Mouse (Mus musculus): ENCODE data around the gene Gm20388. TPM values are rescaled to one million over a fixed set of nuclear protein-coding genes. Genes with fewer than 3 reads are reported as not detected.

The Gm20388 gene
- polyA plus RNA-seq, 1 experiment from 2014 or later: not detected

GRCm38 (mm10) chr8:122423217-122423616 lies 2512.6 kb downstream of the Gm20388 start:
- Histone ChIP-seq H3K4me1 (ENCODE audit: control insufficient read depth, insufficient read depth, low read length) (no peaks in the 10 kb centered on the region), H3K9ac (ENCODE audit: low read length) (no peak overlapping the region), H3K9me3 (ENCODE audit: control insufficient read depth, low read length) (no peaks in the 10 kb centered on the region), H3K36me3 (ENCODE audit: control insufficient read depth, insufficient read depth, low read length) (peaks cover 1% of the 10 kb centered on the region; the same call in 1 of the 2 replicates), H3K27ac (replicated peaks; ENCODE audit: low read depth, low read length) (no peak overlapping the region), H3K27me3 (ENCODE audit: control insufficient read depth, insufficient read depth, low read length) (no peaks in the 10 kb centered on the region), H3K4me3 (ENCODE audit: low read depth, low read length) (no peak overlapping the region), H3K4me2 (ENCODE audit: low read depth, severe bottlenecking) (no peak overlapping the region)
- WGBS: 90% methylated on average over 24 of the region's 24 CpGs
- ATAC-seq (ENCODE audit: insufficient number of reproducible peaks, low FRiP score, low TSS enrichment, low read depth) (no peak), DNase-seq (ENCODE audit: low spot score) (no peak)

- Histone ChIP-seq H3K36me3 (ENCODE audit: control insufficient read depth, insufficient read depth, low read length) (no peaks in the 10 kb centered on the region), H3K4me1 (ENCODE audit: control insufficient read depth, insufficient read depth, low read length) (no peaks in the 10 kb centered on the region), H3K4me2 (ENCODE audit: low read depth, severe bottlenecking) (no peak overlapping the region), H3K27me3 (ENCODE audit: control insufficient read depth, insufficient read depth, low read length) (no peaks in the 10 kb centered on the region), H3K9me3 (ENCODE audit: control insufficient read depth, low read length) (no peaks in the 10 kb centered on the region), H3K9ac (ENCODE audit: low read length) (no peak overlapping the region), H3K27ac (replicated peaks; ENCODE audit: low read depth, low read length) (no peak overlapping the region), H3K4me3 (ENCODE audit: low read depth, low read length) (no peak overlapping the region)
- WGBS: 56% methylated on average over 5 of the region's 5 CpGs
- ATAC-seq (ENCODE audit: insufficient number of reproducible peaks, low FRiP score, low TSS enrichment, low read depth) (no peak), DNase-seq (ENCODE audit: low spot score) (no peak)
Observed at GRCm38 (mm10) chr8:122423659-122424058, 2513.0 kb downstream of the Gm20388 start.

- no peak overlapping the region for H3K9ac ChIP-seq (ENCODE audit: low read length)
- H3K4me1 ChIP-seq (ENCODE audit: control insufficient read depth, insufficient read depth, low read length): no peaks in the 10 kb centered on the region
- no peak overlapping the region for H3K4me3 ChIP-seq (ENCODE audit: low read depth, low read length)
- H3K4me2 ChIP-seq (ENCODE audit: low read depth, severe bottlenecking): no peak overlapping the region
- no peak overlapping the region for H3K27ac ChIP-seq (replicated peaks; ENCODE audit: low read depth, low read length)
- 80% methylated on average over 9 of the region's 9 CpGs for WGBS
- DNase-seq (ENCODE audit: low spot score) (no peak), ATAC-seq (ENCODE audit: insufficient number of reproducible peaks, low FRiP score, low TSS enrichment, low read depth) (no peak)
- H3K27me3 ChIP-seq (ENCODE audit: control insufficient read depth, insufficient read depth, low read length): no peaks in the 10 kb centered on the region
- no peaks in the 10 kb centered on the region for H3K9me3 ChIP-seq (ENCODE audit: control insufficient read depth, low read length)
- H3K36me3 ChIP-seq (ENCODE audit: control insufficient read depth, insufficient read depth, low read length): no peaks in the 10 kb centered on the region
Observed at GRCm38 (mm10) chr8:122426145-122426544, 2515.5 kb downstream of the Gm20388 start.

GRCm38 (mm10) chr8:122427607-122428006 lies 2517.0 kb downstream of the Gm20388 start:
- H3K27ac ChIP-seq (replicated peaks; ENCODE audit: low read depth, low read length): no peak overlapping the region
- H3K9me3 ChIP-seq (ENCODE audit: control insufficient read depth, low read length): no peaks in the 10 kb centered on the region
- no peaks in the 10 kb centered on the region for H3K36me3 ChIP-seq (ENCODE audit: control insufficient read depth, insufficient read depth, low read length)
- WGBS: 92% methylated on average over 7 of the region's 7 CpGs
- no peak overlapping the region for H3K4me3 ChIP-seq (ENCODE audit: low read depth, low read length)
- H3K4me1 ChIP-seq (ENCODE audit: control insufficient read depth, insufficient read depth, low read length): peaks cover 7% of the 10 kb centered on the region
- no peaks in the 10 kb centered on the region for H3K27me3 ChIP-seq (ENCODE audit: control insufficient read depth, insufficient read depth, low read length)
- no peak for ATAC-seq (ENCODE audit: insufficient number of reproducible peaks, low FRiP score, low TSS enrichment, low read depth)
- H3K9ac ChIP-seq (ENCODE audit: low read length): no peak overlapping the region
- H3K4me2 ChIP-seq (ENCODE audit: low read depth, severe bottlenecking): no peak overlapping the region
- DNase-seq (ENCODE audit: low spot score): no peak

- DNase-seq (ENCODE audit: low spot score) (no peak), ATAC-seq (ENCODE audit: insufficient number of reproducible peaks, low FRiP score, low TSS enrichment, low read depth) (no peak)
- Histone ChIP-seq H3K4me1 (ENCODE audit: control insufficient read depth, insufficient read depth, low read length) (peaks cover 7% of the 10 kb centered on the region), H3K36me3 (ENCODE audit: control insufficient read depth, insufficient read depth, low read length) (no peaks in the 10 kb centered on the region), H3K4me2 (ENCODE audit: low read depth, severe bottlenecking) (no peak overlapping the region), H3K27ac (replicated peaks; ENCODE audit: low read depth, low read length) (no peak overlapping the region), H3K27me3 (ENCODE audit: control insufficient read depth, insufficient read depth, low read length) (no peaks in the 10 kb centered on the region), H3K9me3 (ENCODE audit: control insufficient read depth, low read length) (no peaks in the 10 kb centered on the region), H3K4me3 (ENCODE audit: low read depth, low read length) (no peak overlapping the region), H3K9ac (ENCODE audit: low read length) (no peak overlapping the region)
- 89% methylated on average over 9 of the region's 9 CpGs for WGBS
Observed at GRCm38 (mm10) chr8:122428163-122428562, 2517.5 kb downstream of the Gm20388 start.

- Histone ChIP-seq H3K36me3 (ENCODE audit: control insufficient read depth, insufficient read depth, low read length) (0 out of 2 replicates have a peak, but pooled peaks cover 2% of the 10 kb centered on the region), H3K27me3 (ENCODE audit: control insufficient read depth, insufficient read depth, low read length) (no peaks in the 10 kb centered on the region), H3K4me3 (ENCODE audit: low read depth, low read length) (no peak overlapping the region), H3K9ac (ENCODE audit: low read length) (no peak overlapping the region), H3K27ac (replicated peaks; ENCODE audit: low read depth, low read length) (no peak overlapping the region), H3K4me1 (ENCODE audit: control insufficient read depth, insufficient read depth, low read length) (peaks cover 7% of the 10 kb centered on the region), H3K9me3 (ENCODE audit: control insufficient read depth, low read length) (no peaks in the 10 kb centered on the region), H3K4me2 (ENCODE audit: low read depth, severe bottlenecking) (no peak overlapping the region)
- 84% methylated on average over 10 of the region's 10 CpGs for WGBS
- DNase-seq (ENCODE audit: low spot score) (no peak), ATAC-seq (ENCODE audit: insufficient number of reproducible peaks, low FRiP score, low TSS enrichment, low read depth) (no peak)
Observed at GRCm38 (mm10) chr8:122430058-122430636, 2519.5 kb downstream of the Gm20388 start.

GRCm38 (mm10) chr8:122430646-122431045 lies 2520.0 kb downstream of the Gm20388 start:
- peaks cover 7% of the 10 kb centered on the region for H3K4me1 ChIP-seq (ENCODE audit: control insufficient read depth, insufficient read depth, low read length)
- WGBS: 92% methylated on average over 3 of the region's 3 CpGs
- H3K9me3 ChIP-seq (ENCODE audit: control insufficient read depth, low read length): no peaks in the 10 kb centered on the region
- H3K9ac ChIP-seq (ENCODE audit: low read length): no peak overlapping the region
- no peak for DNase-seq (ENCODE audit: low spot score)
- 0 out of 2 replicates have a peak, but pooled peaks cover 4% of the 10 kb centered on the region for H3K36me3 ChIP-seq (ENCODE audit: control insufficient read depth, insufficient read depth, low read length)
- no peak overlapping the region for H3K4me2 ChIP-seq (ENCODE audit: low read depth, severe bottlenecking)
- H3K27me3 ChIP-seq (ENCODE audit: control insufficient read depth, insufficient read depth, low read length): no peaks in the 10 kb centered on the region
- no peak overlapping the region for H3K4me3 ChIP-seq (ENCODE audit: low read depth, low read length)
- ATAC-seq (ENCODE audit: insufficient number of reproducible peaks, low FRiP score, low TSS enrichment, low read depth): no peak
- no peak overlapping the region for H3K27ac ChIP-seq (replicated peaks; ENCODE audit: low read depth, low read length)

GRCm38 (mm10) chr8:122431694-122432442 lies 2521.2 kb downstream of the Gm20388 start:
- H3K4me3 ChIP-seq (ENCODE audit: low read depth, low read length): peak overlapping the region; percentile 35
- no peaks in the 10 kb centered on the region for H3K9me3 ChIP-seq (ENCODE audit: control insufficient read depth, low read length)
- peak overlapping the region; percentile 63 for H3K9ac ChIP-seq (ENCODE audit: low read length)
- H3K27ac ChIP-seq (replicated peaks; ENCODE audit: low read depth, low read length): no peak overlapping the region
- DNase-seq (ENCODE audit: low spot score) (peak; percentile 55), ATAC-seq (ENCODE audit: insufficient number of reproducible peaks, low FRiP score, low TSS enrichment, low read depth) (no peak)
- peak overlapping the region; percentile 70 for H3K4me2 ChIP-seq (ENCODE audit: low read depth, severe bottlenecking)
- peaks cover 7% of the 10 kb centered on the region for H3K4me1 ChIP-seq (ENCODE audit: control insufficient read depth, insufficient read depth, low read length)
- H3K27me3 ChIP-seq (ENCODE audit: control insufficient read depth, insufficient read depth, low read length): no peaks in the 10 kb centered on the region
- WGBS: 35% methylated on average over 18 of the region's 18 CpGs
- peaks cover 10% of the 10 kb centered on the region; the same call in 1 of the 2 replicates for H3K36me3 ChIP-seq (ENCODE audit: control insufficient read depth, insufficient read depth, low read length)
